Mouse (Mus musculus) MEL (cell line): ENCODE data around the gene Cfap100. TPM values are rescaled to one million over a fixed set of nuclear protein-coding genes. Genes with fewer than 3 reads are reported as not detected.

Experiments
- DNase-seq: peaks from one replicate; pipeline ENCODE4 v3.0.0; 2011; ENCODE audit warnings: low read depth, low spot score
- H3K27ac ChIP-seq: 2 replicates; pipeline ENCODE4 v1.5.1; 2012; ENCODE audit warnings: low read depth, mild to moderate bottlenecking, control low read depth, low read length, moderate library complexity; ENCODE audit not compliant: control insufficient read depth
- H3K27me3 ChIP-seq, 2 experiments: fragments of 150-350 bp in 1 of 2; sonication (generic) in 1 of 2; 2 replicates each; pipeline ENCODE4 v1.6.1; 2012; ENCODE audit warnings: low read length in 2 of 2, mild to moderate bottlenecking in 2 of 2, improper control_type of control experiment in 1 of 2, moderate library complexity in 1 of 2; ENCODE audit not compliant: insufficient read depth in 2 of 2, control insufficient read depth in 1 of 2
- H3K36me3 ChIP-seq, 2 experiments: 2 replicates each; pipeline ENCODE4 v1.6.1; 2012 to 2014; ENCODE audit warnings: low read length in 2 of 2, improper control_type of control experiment in 1 of 2, inconsistent platforms in 1 of 2, mild to moderate bottlenecking in 1 of 2; ENCODE audit not compliant: insufficient read depth in 2 of 2, control insufficient read depth in 1 of 2
- H3K4me1 ChIP-seq, 2 experiments: fragments of 150-350 bp in 1 of 2; sonication (generic) in 1 of 2; 2 replicates each; pipeline ENCODE4 v1.6.1; 2012; ENCODE audit warnings: low read length in 2 of 2, improper control_type of control experiment in 1 of 2, mild to moderate bottlenecking in 1 of 2; ENCODE audit not compliant: insufficient read depth in 2 of 2, control insufficient read depth in 1 of 2
- H3K4me3 ChIP-seq, 2 experiments: fragments of 150-350 bp in 1 of 2; sonication (generic) in 1 of 2; 2 replicates each; pipeline ENCODE4 v1.5.1; 2012; ENCODE audit warnings: low read depth in 2 of 2, low read length in 2 of 2, mild to moderate bottlenecking in 2 of 2, moderate library complexity in 2 of 2, control low read depth in 1 of 2, improper control_type of control experiment in 1 of 2; ENCODE audit not compliant: control insufficient read depth in 1 of 2, insufficient read depth in 1 of 2
- H3K79me2 ChIP-seq: 2 replicates; pipeline ENCODE4 v1.6.1; 2012; ENCODE audit warnings: mild to moderate bottlenecking, low read length, moderate library complexity; ENCODE audit not compliant: control insufficient read depth, poor library complexity, insufficient read depth
- H3K9ac ChIP-seq: 2 replicates; pipeline ENCODE4 v1.6.1; 2012; ENCODE audit warnings: low read depth, mild to moderate bottlenecking, control low read depth, low read length, moderate library complexity; ENCODE audit not compliant: control insufficient read depth, poor library complexity, severe bottlenecking
- H3K9me3 ChIP-seq: fragments of 150-350 bp; sonication (generic); replicated peaks from 2 replicates; pipeline ENCODE4 v1.6.1; 2012; ENCODE audit warnings: mild to moderate bottlenecking, low read length, improper control_type of control experiment, moderate library complexity; ENCODE audit not compliant: insufficient read depth
- BHLHE40 ChIP-seq: IDR thresholded peaks from 2 replicates; pipeline ENCODE4 v1.6.1; 2012; ENCODE audit warnings: low read depth, mild to moderate bottlenecking, inconsistent platforms, low read length, improper control_type of control experiment, borderline replicate concordance
- CHD1 ChIP-seq: IDR thresholded peaks from 2 replicates; pipeline ENCODE4 v1.6.1; 2012; ENCODE audit warnings: low read depth, mild to moderate bottlenecking, inconsistent platforms, low read length, improper control_type of control experiment
- ETS1 ChIP-seq: IDR thresholded peaks from 2 replicates; pipeline ENCODE4 v1.6.1; 2012; ENCODE audit warnings: low read depth, mild to moderate bottlenecking, inconsistent platforms, low read length, improper control_type of control experiment, moderate library complexity
- GABPA ChIP-seq: IDR thresholded peaks from 2 replicates; pipeline ENCODE4 v1.6.1; 2012; ENCODE audit warnings: low read depth, mild to moderate bottlenecking, inconsistent platforms, low read length, improper control_type of control experiment, moderate library complexity
- HCFC1 ChIP-seq: IDR thresholded peaks from 2 replicates; pipeline ENCODE4 v1.6.1; 2012; ENCODE audit warnings: low read depth, mild to moderate bottlenecking, inconsistent platforms, low read length, improper control_type of control experiment, moderate library complexity
- JUND ChIP-seq: IDR thresholded peaks from 2 replicates; pipeline ENCODE4 v1.6.1; 2011; ENCODE audit warnings: low read depth, mild to moderate bottlenecking, improper control_type of control experiment, low read length
- KAT2A ChIP-seq: conservative IDR thresholded peaks from 2 replicates; pipeline ENCODE4 v1.6.1; 2012; ENCODE audit warnings: low read depth, low read length, improper control_type of control experiment, inconsistent platforms
- MAFK ChIP-seq: IDR thresholded peaks from 2 replicates; pipeline ENCODE4 v1.6.1; 2011; ENCODE audit warnings: low read depth, mild to moderate bottlenecking, low read length, improper control_type of control experiment, borderline replicate concordance
- MEF2A ChIP-seq: IDR thresholded peaks from 2 replicates; pipeline ENCODE4 v1.6.1; 2014; ENCODE audit warnings: low read depth, mild to moderate bottlenecking, inconsistent platforms, low read length, improper control_type of control experiment; ENCODE audit not compliant: poor library complexity, insufficient replicate concordance, severe bottlenecking; ENCODE audit errors: extremely low read depth
- MYC ChIP-seq: IDR thresholded peaks from 2 replicates; pipeline ENCODE4 v1.6.1; 2011; ENCODE audit warnings: low read depth, mild to moderate bottlenecking, low read length, improper control_type of control experiment, moderate library complexity
- POLR2AphosphoS2 ChIP-seq: IDR thresholded peaks from 2 replicates; pipeline ENCODE4 v1.6.1; 2011; ENCODE audit warnings: low read length, improper control_type of control experiment
- POLR2AphosphoS5 ChIP-seq: IDR thresholded peaks from 2 replicates; pipeline ENCODE4 v1.6.1; 2012; ENCODE audit warnings: low read depth, borderline replicate concordance, mild to moderate bottlenecking, inconsistent platforms, low read length, moderate library complexity, mixed read lengths
- RAD21 ChIP-seq: IDR thresholded peaks from 2 replicates; pipeline ENCODE4 v1.6.1; 2011; ENCODE audit warnings: mild to moderate bottlenecking, low read depth, low read length, improper control_type of control experiment
- SIN3A ChIP-seq: IDR thresholded peaks from 2 replicates; pipeline ENCODE4 v1.6.1; 2012; ENCODE audit warnings: low read length, improper control_type of control experiment, inconsistent platforms
- TAL1 ChIP-seq: IDR thresholded peaks from 2 replicates; pipeline ENCODE4 v1.6.1; 2012; ENCODE audit warnings: mild to moderate bottlenecking, inconsistent platforms, low read length, moderate library complexity, mixed read lengths
- TBP ChIP-seq: IDR thresholded peaks from 2 replicates; pipeline ENCODE4 v1.8.0; 2011; ENCODE audit warnings: low read depth, low read length, improper control_type of control experiment
- TCF12 ChIP-seq: IDR thresholded peaks from 2 replicates; pipeline ENCODE4 v1.6.1; 2014; ENCODE audit warnings: low read depth, mild to moderate bottlenecking, inconsistent platforms, low read length, improper control_type of control experiment, moderate library complexity
- UBTF ChIP-seq: IDR thresholded peaks from 2 replicates; pipeline ENCODE4 v1.6.1; 2012; ENCODE audit warnings: low read depth, mild to moderate bottlenecking, inconsistent platforms, low read length, improper control_type of control experiment, moderate library complexity, borderline replicate concordance; ENCODE audit not compliant: insufficient read depth
- USF2 ChIP-seq, 2 experiments: IDR thresholded peaks; 2 replicates each; pipeline ENCODE4 v1.6.1; 2011 to 2012; ENCODE audit warnings: improper control_type of control experiment in 2 of 2, low read length in 2 of 2, borderline replicate concordance in 1 of 2, inconsistent platforms in 1 of 2, low read depth in 1 of 2, mild to moderate bottlenecking in 1 of 2; ENCODE audit not compliant: insufficient read depth in 1 of 2
- ZKSCAN1 ChIP-seq: IDR thresholded peaks from 2 replicates; pipeline ENCODE4 v1.6.1; 2012; ENCODE audit warnings: low read depth, mild to moderate bottlenecking, inconsistent platforms, low read length, improper control_type of control experiment, moderate library complexity
- polyA plus RNA-seq, 2 experiments: library from polyadenylated mRNA; stranded (reverse) in 1 of 2; unstranded in 1 of 2; fragments of >175 nt in 1 of 2; fragments of >200 nt in 1 of 2; gene quantifications; 2 replicates each; pipeline versions ENCODE4 v1.2.1 to v1.2.4; 2012; ENCODE audit warnings: low replicate concordance in 2 of 2, low read depth in 1 of 2; ENCODE audit not compliant: insufficient read length in 2 of 2, insufficient read depth in 1 of 2, missing spikeins in 1 of 2
- total RNA-seq: library from RNA; depleted of rRNA; stranded (reverse); fragments of 300-350 nt; gene quantifications from 2 replicates; pipeline ENCODE4 v1.2.3, GENCODE M21; 2012

Cfap100 gene
- total and polyA plus RNA-seq, 3 experiments = 0.19 TPM; not detected in 2

DNA sequence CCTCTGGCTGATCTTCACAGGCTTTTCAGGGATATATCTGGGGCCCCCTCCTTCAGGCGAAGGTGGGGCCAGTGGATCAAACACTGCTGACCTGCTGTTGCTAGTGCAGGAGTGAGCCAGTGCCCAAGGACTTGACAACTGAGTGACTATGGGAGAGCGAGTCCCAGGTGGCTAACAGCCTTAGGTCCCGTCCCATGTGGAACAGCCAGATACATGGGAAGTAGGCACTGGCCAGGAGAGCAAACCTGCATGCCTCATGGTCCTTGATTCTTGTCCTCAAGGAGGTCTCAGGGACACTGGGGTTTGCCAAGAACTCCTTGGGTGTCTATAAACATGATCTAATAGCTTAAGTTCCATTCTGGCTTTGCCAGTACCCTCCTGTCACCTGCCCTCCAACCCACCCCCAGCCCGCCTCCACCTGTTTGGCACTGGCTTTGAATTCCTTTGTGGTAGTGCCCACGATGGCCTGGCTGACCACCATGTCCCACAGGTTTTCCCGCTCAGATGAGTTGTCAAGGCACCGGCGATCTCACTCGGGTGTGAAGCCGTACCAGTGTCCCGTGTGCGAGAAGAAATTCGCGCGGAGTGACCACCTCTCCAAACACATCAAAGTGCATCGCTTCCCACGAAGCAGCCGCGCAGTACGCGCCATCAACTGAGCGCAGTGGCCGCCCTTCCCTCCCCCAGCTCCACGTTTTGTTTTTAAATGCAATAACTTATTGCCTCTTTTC lies 45.2 kb upstream of the Cfap100 start:
- no peaks in the 10 kb centered on the region for H3K4me1 ChIP-seq
- H3K36me3 ChIP-seq = no peaks in the 10 kb centered on the region
- H3K4me3 ChIP-seq = no peak overlapping the region
- H3K27me3 ChIP-seq = no peaks in the 10 kb centered on the region; a peak in 2 of 4 replicates
- TF ChIP-seq RAD21 (no peak), POLR2AphosphoS5 (no peak), UBTF (no peak), POLR2AphosphoS2 (no peak), MEF2A (no peak), TCF12 (no peak), USF2 (IDR thresholded peaks at IDR 0.05; ENCODE audit: borderline replicate concordance in 1 of 2, insufficient read depth in 1 of 2, low read depth in 1 of 2, low read length in 2 of 2) (no peak), ZKSCAN1 (no peak), KAT2A (no peak), MAFK (no peak), MYC (no peak), TAL1 (no peak)
- no peaks in the 10 kb centered on the region for H3K9me3 ChIP-seq
- DNase-seq = no peak
- H3K27ac ChIP-seq = no peak overlapping the region
- no peaks in the 10 kb centered on the region for H3K79me2 ChIP-seq
- H3K9ac ChIP-seq = no peak overlapping the region

DNA sequence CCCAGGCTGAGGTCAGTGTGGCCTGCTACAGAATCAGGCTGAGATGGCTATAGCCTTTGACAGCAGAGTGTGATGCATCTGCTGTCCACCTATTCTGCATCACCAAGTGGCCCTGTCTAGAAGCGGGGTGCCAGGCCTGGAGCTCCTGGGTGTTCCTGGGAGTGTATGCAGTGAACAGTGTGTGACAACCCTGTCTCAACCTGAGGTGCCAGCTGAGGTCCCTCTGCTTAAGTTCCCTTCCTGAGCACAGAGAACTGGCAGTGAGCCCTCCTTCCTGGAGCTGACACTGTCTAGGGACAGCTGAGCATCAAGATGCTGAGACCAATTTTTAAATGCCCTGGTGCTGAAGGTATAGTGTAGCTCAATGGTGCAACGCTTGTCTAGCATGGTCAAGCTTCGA lies 44.1 kb upstream of the Cfap100 start:
- DNase-seq = no peak
- no peaks in the 10 kb centered on the region for H3K79me2 ChIP-seq
- no peak overlapping the region for H3K9ac ChIP-seq
- H3K27ac ChIP-seq = no peak overlapping the region
- no peaks in the 10 kb centered on the region for H3K4me1 ChIP-seq
- H3K27me3 ChIP-seq = no peaks in the 10 kb centered on the region; a peak in 2 of 4 replicates
- no peaks in the 10 kb centered on the region for H3K36me3 ChIP-seq
- H3K4me3 ChIP-seq = no peak overlapping the region
- no peak for TF ChIP-seq ETS1
- TF ChIP-seq TBP = no peak
- TF ChIP-seq KAT2A = no peak
- TF ChIP-seq TCF12 = no peak
- no peak for TF ChIP-seq HCFC1
- TF ChIP-seq MAFK = no peak
- no peak for TF ChIP-seq JUND
- no peak for TF ChIP-seq GABPA
- TF ChIP-seq MEF2A = no peak
- TF ChIP-seq BHLHE40 = no peak
- TF ChIP-seq SIN3A = no peak
- TF ChIP-seq CHD1 = no peak
- TF ChIP-seq, all 39 proteins: peak for 0
- H3K9me3 ChIP-seq = no peaks in the 10 kb centered on the region
